Mouse (Mus musculus) yolk sac, embryonic 10.5 days (tissue): Measurements from ENCODE around the gene Orai1.
"Not testable (repeated sequence)": the region's sequence is repeated elsewhere in the genome, so short reads cannot be mapped to it uniquely, and the experiment has no call there.

Experiments used
- DNase-seq: peaks from one replicate; pipeline ENCODE4 v3.0.0-alpha.2; 2017; ENCODE audit warnings: low spot score

The Orai1 gene

GRCm38 (mm10) chr5:123014753-123015701 is at the start of gene Orai1:
Gene Orai1 (plus strand): TSS chr5:123015074.
- DNase-seq, result peak; percentile 98

GRCm38 (mm10) chr5:122965427-122965826 is 49.4 kb upstream of the Orai1 start:
- no peak for DNase-seq

- DNase-seq, result peak; percentile 68
Measured at GRCm38 (mm10) chr5:122968322-122968721, 46.6 kb upstream of the Orai1 start.

GRCm38 (mm10) chr5:122970056-122970455 is 44.8 kb upstream of the Orai1 start:
- DNase-seq, result no peak

DNA sequence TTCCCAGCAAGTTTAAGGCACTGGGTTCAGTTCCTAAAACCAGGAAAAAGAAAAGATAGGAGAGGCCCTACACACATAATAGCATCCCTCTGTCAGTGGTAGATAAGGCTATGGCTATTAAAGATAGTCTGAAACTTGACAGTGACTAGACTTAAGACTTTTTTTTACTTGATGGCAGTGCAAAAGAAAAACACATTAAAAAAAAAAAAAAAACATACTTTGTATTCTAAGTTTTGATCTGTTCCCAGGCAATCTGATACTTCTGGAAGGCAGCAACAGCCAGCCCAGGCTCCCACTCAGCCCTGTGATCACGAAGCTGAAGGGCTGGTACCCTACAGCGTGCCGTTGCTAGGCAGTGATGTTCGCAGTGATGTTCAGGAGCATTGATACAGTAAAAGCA is 43.4 kb upstream of the Orai1 start:
- DNase-seq, result no peak

DNA sequence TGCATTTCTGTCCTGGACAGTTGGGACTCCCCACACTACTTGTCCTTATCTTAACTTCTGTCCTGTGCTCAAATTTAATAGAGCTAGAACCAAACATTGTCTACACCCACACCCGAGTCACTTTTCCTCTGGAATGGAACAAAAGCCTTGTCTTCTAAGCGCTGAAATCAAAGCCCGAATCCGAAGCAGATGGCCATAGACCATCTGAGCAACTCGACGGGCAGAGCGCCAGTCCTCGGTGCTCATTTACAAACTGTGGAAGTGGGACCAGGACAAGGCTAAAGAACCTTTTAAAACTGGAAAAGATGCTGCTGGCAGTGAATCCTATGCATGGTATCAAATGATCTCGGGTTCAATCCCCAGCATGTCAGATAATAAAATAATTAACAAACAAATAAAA is 42.8 kb upstream of the Orai1 start:
- no peak for DNase-seq

DNA sequence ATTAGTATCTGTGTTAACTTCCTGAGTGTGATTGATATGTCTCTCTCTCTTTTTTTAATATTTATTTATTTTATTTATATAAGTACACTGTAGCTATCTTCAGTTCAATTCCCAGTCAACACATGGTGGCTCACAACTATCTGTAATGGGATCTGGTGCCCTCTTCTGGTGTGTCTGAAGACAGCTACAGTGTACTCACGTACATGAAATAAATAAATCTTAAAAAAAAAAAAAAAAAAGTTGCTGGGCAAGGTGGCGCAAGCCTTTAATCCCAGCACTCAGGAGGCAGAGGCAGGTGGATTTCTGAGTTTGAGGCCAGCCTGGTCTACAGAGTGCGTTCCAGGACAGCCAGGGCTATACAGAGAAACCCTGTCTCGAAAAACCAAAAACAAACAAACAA is 40.2 kb upstream of the Orai1 start:
- DNase-seq, result not testable (repeated sequence)

DNA sequence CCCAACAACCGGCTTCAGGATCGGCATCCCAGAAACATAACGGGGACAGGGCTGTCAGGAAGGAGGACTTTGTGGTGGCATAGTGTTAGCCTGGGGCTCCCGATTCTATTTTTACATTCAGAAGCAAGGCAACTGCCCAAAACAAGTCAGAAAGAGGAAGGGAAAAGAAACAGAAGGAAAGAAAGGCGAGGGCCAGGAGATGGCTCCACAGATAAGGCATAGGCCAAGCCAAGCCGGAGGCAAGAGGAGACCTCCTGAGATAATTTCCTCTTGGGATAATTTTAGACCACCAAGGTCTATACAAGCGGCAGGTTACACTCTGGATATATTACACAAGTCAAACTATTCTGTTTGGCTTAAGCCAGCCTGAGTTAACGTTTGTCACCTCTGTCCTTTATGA is 35.9 kb upstream of the Orai1 start:
- DNase-seq, result no peak

DNA sequence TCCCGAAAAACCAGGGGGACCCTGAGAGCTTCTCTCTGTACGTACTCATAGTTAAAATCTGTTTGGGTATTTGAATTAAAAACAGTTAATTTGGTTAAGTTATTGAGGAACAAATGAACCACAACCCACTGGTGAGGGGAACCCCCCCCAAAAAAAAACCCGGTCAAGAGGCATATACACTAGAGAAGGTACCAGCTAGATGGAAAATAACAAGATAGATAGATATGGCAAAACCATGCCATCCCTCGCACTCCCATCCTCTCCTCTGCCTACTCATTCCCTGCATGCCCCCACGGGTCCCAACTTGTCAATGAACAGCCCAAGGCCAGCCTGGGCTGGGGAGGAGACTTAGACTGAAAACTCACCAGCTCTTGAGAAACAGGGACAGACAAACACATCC is 30.4 kb upstream of the Orai1 start:
- DNase-seq, result no peak

GRCm38 (mm10) chr5:122985276-122985675 is 29.6 kb upstream of the Orai1 start:
- DNase-seq, result no peak

- no peak for DNase-seq
Measured at GRCm38 (mm10) chr5:122986091-122986493, 28.8 kb upstream of the Orai1 start.

- peak; percentile 28 for DNase-seq
Measured at GRCm38 (mm10) chr5:122987211-122988020, 27.5 kb upstream of the Orai1 start.

DNA sequence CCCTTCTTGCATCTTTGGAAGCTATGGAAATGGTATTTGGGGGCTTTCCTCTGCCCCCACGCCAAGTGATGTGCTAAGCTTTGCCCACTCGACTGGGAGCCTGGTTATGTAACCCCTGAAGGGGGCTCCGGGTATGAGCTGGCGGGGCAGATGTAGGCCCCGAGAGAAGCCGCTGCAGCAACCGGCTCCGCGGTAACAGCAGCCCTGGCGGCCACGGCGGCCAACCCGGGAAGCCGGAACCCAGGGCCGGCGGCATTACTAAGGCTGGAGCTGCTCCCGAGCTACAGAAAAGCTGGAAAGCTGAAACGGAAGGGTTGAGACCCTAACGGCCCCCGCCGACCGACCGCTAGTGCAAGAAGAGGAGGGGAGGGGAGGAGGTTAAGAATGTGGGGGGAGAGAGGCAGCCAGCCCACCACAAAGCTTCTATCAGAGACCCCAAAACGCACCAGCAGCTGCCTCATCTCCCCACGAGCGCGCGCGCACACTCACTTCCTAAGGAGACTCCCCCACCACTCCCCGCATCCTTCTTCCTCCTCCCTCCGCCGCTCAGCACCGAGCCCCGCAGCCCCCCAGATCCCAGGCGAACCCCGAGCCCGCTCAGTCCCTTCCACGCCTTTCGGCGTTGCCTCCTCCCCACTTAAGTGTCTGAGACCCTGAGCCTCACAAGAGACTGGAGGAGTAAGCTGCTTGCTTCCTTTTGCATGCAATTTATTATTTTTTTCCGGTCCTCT is 26.7 kb upstream of the Orai1 start:
- peak; percentile 32 for DNase-seq

GRCm38 (mm10) chr5:122989001-122989525 is 25.8 kb upstream of the Orai1 start:
- peak; percentile 82 for DNase-seq

DNA sequence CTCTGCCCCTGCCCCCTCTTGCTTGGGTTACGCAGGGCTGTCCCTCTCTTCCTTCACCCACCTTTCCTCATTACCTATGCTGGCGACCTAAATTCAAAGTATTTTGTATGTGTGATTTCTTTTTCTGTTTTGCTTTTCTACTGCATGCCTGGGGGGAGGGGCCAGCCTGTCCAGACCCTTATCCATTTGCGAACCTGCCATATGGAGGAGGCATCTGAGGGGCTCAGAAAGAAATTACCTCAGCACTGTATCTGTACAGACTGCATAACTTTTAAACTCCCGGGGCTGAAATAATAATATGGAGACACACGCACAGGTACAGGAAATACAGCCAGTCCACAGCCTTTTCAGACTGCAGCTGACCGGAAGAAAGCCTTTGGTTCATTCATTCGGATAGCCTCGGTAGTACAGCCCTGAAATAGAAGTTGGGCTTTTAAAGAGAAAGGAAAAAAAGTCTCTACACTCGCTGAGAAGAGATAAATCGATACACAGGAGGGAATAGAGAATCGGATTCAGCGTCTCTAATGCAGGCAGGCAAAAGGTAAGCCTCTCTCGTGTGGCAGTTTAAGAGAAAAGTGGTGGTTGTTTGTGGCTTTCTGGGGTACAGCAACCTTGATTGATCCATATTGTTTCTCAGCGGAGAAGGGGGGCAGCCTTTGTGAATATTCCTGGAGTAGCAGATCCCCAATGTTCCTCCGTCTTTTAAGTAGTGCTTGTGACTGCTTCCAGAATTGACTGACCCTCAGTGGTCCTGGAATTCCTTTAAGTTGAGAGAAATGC is 25.1 kb upstream of the Orai1 start, which contains the start of gene Kdm2b:
Kdm2b (minus strand) TSS at position 273 of the 780 bp plus-strand sequence.
- DNase-seq, result peak; percentile 45

- DNase-seq, result no peak
Measured at GRCm38 (mm10) chr5:122990411-122991160, 24.3 kb upstream of the Orai1 start.

- DNase-seq, result peak; percentile 44
Measured at GRCm38 (mm10) chr5:122991350-122992004, 23.4 kb upstream of the Orai1 start.

- no peak for DNase-seq
Measured at GRCm38 (mm10) chr5:122993811-122994210, 21.1 kb upstream of the Orai1 start.

- peak; percentile 95 for DNase-seq
Measured at GRCm38 (mm10) chr5:122994303-122994846, 20.5 kb upstream of the Orai1 start.
